Mouse (Mus musculus) cortical plate, adult 2 months (tissue): ENCODE results near the gene Stambpl1. TPM values are rescaled to one million over a fixed set of nuclear protein-coding genes. Genes with fewer than 3 reads are reported as not detected.

Experiments used
- H3K27ac ChIP-seq: fragments of 200-500 bp; 2 replicates; pipeline ENCODE4 v1.5.1; 2012; ENCODE audit warnings: low read length, control low read depth, inconsistent platforms; ENCODE audit not compliant: insufficient read depth
- H3K4me1 ChIP-seq: fragments of 200-500 bp; 2 replicates; pipeline ENCODE4 v1.6.1; 2011; ENCODE audit warnings: low read length; ENCODE audit not compliant: control insufficient read depth, insufficient read depth
- H3K4me3 ChIP-seq: fragments of 200-500 bp; 2 replicates; pipeline ENCODE4 v1.5.1; 2011; ENCODE audit warnings: mild to moderate bottlenecking, low read length, control low read depth; ENCODE audit not compliant: insufficient read depth
- CTCF ChIP-seq: fragments of 200-500 bp; IDR thresholded peaks from 2 replicates; pipeline ENCODE4 v1.5.1; 2011; ENCODE audit warnings: mild to moderate bottlenecking, control low read depth, low read length; ENCODE audit not compliant: insufficient read depth; ENCODE audit errors: extremely low read depth
- POLR2A ChIP-seq: fragments of 200-500 bp; IDR thresholded peaks from 2 replicates; pipeline ENCODE4 v1.6.1; 2011; ENCODE audit warnings: mild to moderate bottlenecking, low read length, control low read depth; ENCODE audit not compliant: insufficient read depth; ENCODE audit errors: extremely low read depth
- polyA plus RNA-seq: library from polyadenylated mRNA; depleted of rRNA; stranded (reverse); fragments of >200 nt; gene quantifications from 2 replicates; pipeline ENCODE4 v1.2.3, GENCODE M21; 2012

The Stambpl1 gene
- polyA plus RNA-seq, 1 experiment = 16.4 TPM

DNA sequence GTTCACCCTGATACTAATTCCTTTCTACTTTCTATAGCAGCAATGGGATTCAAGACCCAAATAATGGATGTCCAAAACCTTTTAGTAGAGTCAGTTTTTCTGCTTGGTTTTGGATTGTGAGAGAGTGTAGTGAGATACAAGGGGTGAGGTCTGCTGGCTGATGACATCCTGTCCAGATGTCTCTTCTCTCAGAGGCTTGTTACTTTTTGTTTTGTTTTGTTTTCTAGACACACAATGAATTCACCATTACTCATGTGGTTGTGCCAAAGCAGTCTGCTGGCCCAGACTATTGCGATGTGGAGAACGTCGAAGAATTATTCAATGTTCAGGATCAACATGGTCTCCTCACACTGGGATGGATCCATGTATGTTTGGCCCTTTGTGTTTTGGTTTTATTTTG, 44.0 kb downstream of the Stambpl1 start:
- H3K4me1 ChIP-seq = peaks cover 3% of the 10 kb centered on the region
- H3K27ac ChIP-seq = no peak overlapping the region
- TF ChIP-seq CTCF (no peak), POLR2A (no peak)
- H3K4me3 ChIP-seq = no peak overlapping the region

DNA sequence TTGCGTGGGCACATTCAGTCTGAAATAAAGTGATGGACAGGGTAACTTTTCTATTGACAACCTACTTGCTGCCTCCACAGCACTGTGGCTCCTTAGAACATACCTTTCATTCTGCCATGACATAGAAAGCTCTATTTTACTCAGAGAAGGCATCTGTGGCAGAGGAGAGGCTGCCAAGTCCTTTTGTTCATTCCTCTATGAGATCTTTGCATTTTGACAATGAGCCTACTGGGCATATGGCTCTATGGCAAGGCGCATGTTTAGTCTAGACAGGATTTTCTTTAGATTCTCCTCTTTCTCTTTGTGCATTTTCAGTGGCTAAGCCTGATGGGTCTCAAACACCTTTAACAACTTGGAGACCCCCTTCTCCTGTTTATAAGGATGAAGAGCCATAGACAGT, 45.7 kb downstream of the Stambpl1 start:
- Histone ChIP-seq H3K4me1 (peaks cover 1% of the 10 kb centered on the region; the same call in 1 of the 2 replicates), H3K4me3 (no peak overlapping the region), H3K27ac (no peak overlapping the region)
- TF ChIP-seq CTCF (no peak), POLR2A (no peak)

- H3K27ac ChIP-seq = no peak overlapping the region
- H3K4me3 ChIP-seq = no peak overlapping the region
- no peaks in the 10 kb centered on the region for H3K4me1 ChIP-seq
- TF ChIP-seq CTCF (no peak), POLR2A (no peak)
These were observed 48.4 kb downstream of the Stambpl1 start for GRCm38 (mm10) chr19:34240273-34241039.

- Histone ChIP-seq H3K4me1 (no peaks in the 10 kb centered on the region), H3K4me3 (no peak overlapping the region), H3K27ac (no peak overlapping the region)
- TF ChIP-seq CTCF (0 out of 2 replicates have a peak, but pooled peaks have one; percentile 11), POLR2A (no peak)
These were observed 49.4 kb downstream of the Stambpl1 start for GRCm38 (mm10) chr19:34241247-34241915.

- TF ChIP-seq CTCF (no peak), POLR2A (no peak)
- Histone ChIP-seq H3K4me1 (no peaks in the 10 kb centered on the region), H3K4me3 (no peak overlapping the region), H3K27ac (no peak overlapping the region)
These were observed 50.9 kb downstream of the Stambpl1 start for GRCm38 (mm10) chr19:34242925-34243324.

DNA sequence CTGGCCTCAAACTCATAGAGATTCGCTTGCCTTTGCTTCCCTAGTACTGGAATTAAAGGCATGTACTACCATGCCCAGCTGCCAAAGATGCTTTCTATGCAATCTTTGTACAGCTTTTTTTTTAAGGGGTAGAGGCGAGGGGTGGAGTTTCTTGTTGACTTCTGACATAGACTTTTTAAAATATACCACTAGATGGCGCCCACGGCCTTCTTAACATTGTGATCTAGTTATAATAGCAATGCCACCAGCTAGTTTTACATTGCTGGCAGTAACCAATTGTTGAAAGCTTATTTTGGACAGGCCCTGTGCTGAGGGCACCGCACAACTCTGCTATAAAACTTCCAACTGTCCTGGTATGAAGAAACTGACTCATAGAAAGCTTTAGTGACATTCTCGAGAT, 52.0 kb downstream of the Stambpl1 start:
- H3K27ac ChIP-seq = no peak overlapping the region
- H3K4me1 ChIP-seq = no peaks in the 10 kb centered on the region
- TF ChIP-seq POLR2A (no peak), CTCF (peak; percentile 36; the same call in 1 of the 2 replicates)
- no peak overlapping the region for H3K4me3 ChIP-seq

DNA sequence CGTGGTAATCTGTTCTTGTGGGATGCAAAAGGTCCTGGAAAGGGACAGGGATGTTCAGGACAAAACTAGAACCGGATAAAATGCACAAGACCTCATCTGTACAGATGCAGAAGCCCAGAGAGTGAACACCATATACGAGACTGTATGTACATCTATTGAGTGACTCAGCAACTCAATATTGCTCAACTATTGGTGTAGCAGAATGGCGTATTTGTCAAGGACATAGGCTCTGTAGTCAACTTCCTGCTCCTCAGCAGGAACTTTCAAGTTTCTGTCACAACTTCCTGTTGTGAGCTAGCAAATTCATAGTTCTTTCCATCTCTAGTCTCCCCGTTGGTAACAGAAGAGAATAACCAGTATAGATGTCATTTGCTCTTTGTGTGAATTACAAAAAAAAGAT, 56.5 kb downstream of the Stambpl1 start:
- Histone ChIP-seq H3K27ac (no peak overlapping the region), H3K4me3 (no peak overlapping the region), H3K4me1 (no peaks in the 10 kb centered on the region; the same call in 1 of the 2 replicates)
- TF ChIP-seq CTCF (no peak), POLR2A (no peak)

GRCm38 (mm10) chr19:34250621-34251020, 58.6 kb downstream of the Stambpl1 start:
- TF ChIP-seq CTCF (no peak), POLR2A (no peak)
- Histone ChIP-seq H3K27ac (no peak overlapping the region), H3K4me3 (no peak overlapping the region), H3K4me1 (no peaks in the 10 kb centered on the region; the same call in 1 of the 2 replicates)

- Histone ChIP-seq H3K4me3 (no peak overlapping the region), H3K4me1 (no peaks in the 10 kb centered on the region; the same call in 1 of the 2 replicates), H3K27ac (no peak overlapping the region)
- TF ChIP-seq POLR2A (no peak), CTCF (no peak)
These were observed 59.9 kb downstream of the Stambpl1 start for GRCm38 (mm10) chr19:34251900-34252299.
